Mouse (Mus musculus): Measurements from ENCODE around the gene Tnr. TPM values are rescaled to one million over a fixed set of nuclear protein-coding genes. Genes with fewer than 3 reads are reported as not detected.

The Tnr gene
- polyA plus RNA-seq, 1 experiment from 2014 or later = 0.08 TPM

GRCm38 (mm10) chr1:159566046-159566445 lies 42.5 kb downstream of the Tnr start:
- ATAC-seq = no peak
- ChIA-PET POLR2A (no interaction called here), CTCF (interaction anchor here (1.2 to 1.5 kb wide), 2 partner anchors 9 to 12 kb away, joined by 3 to 4 read pairs; no protein-coding TSS in a partner anchor)
- peak; percentile 51 for TF ChIP-seq CTCF (IDR thresholded peaks at IDR 0.05)
- peaks cover 7% of the 10 kb centered on the region for H3K27me3 ChIP-seq
- no peak for DNase-seq (ENCODE audit: low read depth, low spot score)
- in situ Hi-C loops (cut with MboI; ENCODE audit: low pct_unique_long_range_greater_than_20kb) = no loop called here

- H3K27me3 ChIP-seq = peaks cover 7% of the 10 kb centered on the region
- DNase-seq (ENCODE audit: low read depth, low spot score) (no peak), ATAC-seq (no peak)
- TF ChIP-seq CTCF (IDR thresholded peaks at IDR 0.05) = no peak
- ChIA-PET CTCF (no interaction called here), POLR2A (no interaction called here)
- in situ Hi-C loops (cut with MboI; ENCODE audit: low pct_unique_long_range_greater_than_20kb) = no loop called here
Measured at GRCm38 (mm10) chr1:159567171-159567570, 43.6 kb downstream of the Tnr start.

DNA sequence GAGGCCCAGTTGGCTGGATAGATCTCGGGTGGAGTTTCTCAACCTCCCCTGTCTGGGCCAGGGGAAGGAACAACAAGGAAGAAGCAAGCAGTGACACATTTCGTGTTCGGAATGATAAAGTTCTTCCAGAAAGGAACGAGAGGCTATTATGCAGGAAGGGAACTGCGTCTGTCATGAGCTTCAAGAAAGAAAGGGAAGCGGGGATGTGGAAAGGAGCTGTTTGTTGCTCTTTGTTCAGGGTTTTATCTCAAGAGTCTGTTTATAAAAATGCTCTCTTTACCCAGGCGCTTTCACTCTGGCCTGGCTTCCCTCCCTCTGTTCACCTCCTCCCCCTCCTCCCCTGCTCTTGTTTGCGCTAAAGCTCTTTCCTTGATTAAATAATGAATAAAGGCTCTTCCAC lies 46.7 kb downstream of the Tnr start:
- ATAC-seq (no peak), DNase-seq (ENCODE audit: low read depth, low spot score) (no peak)
- H3K27me3 ChIP-seq = peaks cover 3% of the 10 kb centered on the region
- POLR2A ChIA-PET = no interaction called here
- CTCF ChIA-PET = no interaction called here
- in situ Hi-C loops (cut with MboI; ENCODE audit: low pct_unique_long_range_greater_than_20kb) = no loop called here
- no peak for TF ChIP-seq CTCF (IDR thresholded peaks at IDR 0.05)

DNA sequence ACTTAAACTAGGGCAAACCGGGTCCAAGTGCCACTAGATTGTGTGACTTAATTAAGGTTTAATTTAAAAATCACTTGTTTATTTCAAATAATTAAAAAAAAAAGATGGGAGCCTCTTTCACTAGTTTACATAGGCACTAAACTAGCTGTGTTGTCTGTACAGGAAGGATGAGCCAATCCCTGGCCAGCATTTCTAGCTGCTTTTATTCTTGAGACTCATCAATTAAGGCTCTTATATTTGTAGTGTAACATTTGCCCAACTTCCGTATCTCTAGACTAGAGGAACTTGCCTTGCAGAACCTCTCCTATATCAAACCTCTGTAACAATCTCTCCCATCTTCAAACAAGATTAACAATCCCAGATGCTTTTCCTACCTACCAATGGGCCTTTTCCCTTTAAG lies 47.3 kb downstream of the Tnr start:
- ATAC-seq (no peak), DNase-seq (ENCODE audit: low read depth, low spot score) (no peak)
- peaks cover 3% of the 10 kb centered on the region for H3K27me3 ChIP-seq
- ChIA-PET POLR2A (no interaction called here), CTCF (no interaction called here)
- in situ Hi-C loops (cut with MboI; ENCODE audit: low pct_unique_long_range_greater_than_20kb) = no loop called here
- TF ChIP-seq CTCF (IDR thresholded peaks at IDR 0.05) = no peak

DNA sequence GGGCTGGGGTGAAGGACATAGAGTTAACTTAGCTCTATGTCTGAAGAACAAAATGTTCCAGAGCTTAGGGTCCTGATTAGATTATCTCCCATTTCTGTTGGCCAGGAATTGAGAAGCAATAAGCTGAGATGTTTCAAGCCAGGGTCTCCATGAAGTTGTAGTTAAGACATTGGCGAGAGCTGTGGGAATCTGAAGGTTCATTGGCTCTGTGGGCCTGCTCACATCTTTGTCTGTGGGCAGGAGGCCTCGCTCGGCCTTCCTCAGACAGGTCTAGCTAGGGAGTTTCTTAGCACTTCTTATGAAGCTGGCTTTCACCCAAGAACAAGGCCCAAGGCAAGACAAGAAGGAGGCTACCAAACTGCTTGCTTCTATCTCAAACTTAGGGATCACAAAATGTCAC lies 48.4 kb downstream of the Tnr start:
- DNase-seq (ENCODE audit: low read depth, low spot score) (no peak), ATAC-seq (no peak)
- in situ Hi-C loops (cut with MboI; ENCODE audit: low pct_unique_long_range_greater_than_20kb) = no loop called here
- no peaks in the 10 kb centered on the region for H3K27me3 ChIP-seq
- ChIA-PET CTCF (no interaction called here), POLR2A (no interaction called here)
- no peak for TF ChIP-seq CTCF (IDR thresholded peaks at IDR 0.05)

GRCm38 (mm10) chr1:159573116-159573515 lies 49.5 kb downstream of the Tnr start:
- no peaks in the 10 kb centered on the region for H3K27me3 ChIP-seq
- TF ChIP-seq CTCF (IDR thresholded peaks at IDR 0.05) = no peak
- ATAC-seq (no peak), DNase-seq (ENCODE audit: low read depth, low spot score) (no peak)
- ChIA-PET CTCF (no interaction called here), POLR2A (no interaction called here)
- in situ Hi-C loops (cut with MboI; ENCODE audit: low pct_unique_long_range_greater_than_20kb) = no loop called here

DNA sequence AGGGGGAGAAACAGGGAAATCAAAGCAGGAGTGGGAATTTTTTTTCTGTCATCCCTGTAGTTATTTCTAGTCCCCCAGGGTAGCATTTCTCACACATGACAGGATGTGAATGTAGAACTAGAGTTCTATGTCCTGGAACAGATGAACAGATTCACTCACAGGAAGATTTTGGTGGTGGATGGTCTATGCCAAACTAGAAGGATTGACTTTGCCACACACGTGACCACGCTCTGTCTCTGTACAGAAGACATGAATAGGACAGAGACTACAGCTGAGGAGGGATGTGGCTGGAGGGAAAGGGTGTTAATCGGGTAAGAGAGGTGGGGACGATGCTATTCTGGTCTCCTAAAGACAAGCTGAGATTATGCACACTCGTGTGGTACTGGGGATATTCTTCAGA lies 51.1 kb downstream of the Tnr start:
- no peak for TF ChIP-seq CTCF (IDR thresholded peaks at IDR 0.05)
- ChIA-PET CTCF (interaction anchor here (1.2 kb wide), 1 partner anchor 19 kb away, joined by 3 read pairs; no protein-coding TSS in a partner anchor), POLR2A (no interaction called here)
- no peaks in the 10 kb centered on the region for H3K27me3 ChIP-seq
- in situ Hi-C loops (cut with MboI; ENCODE audit: low pct_unique_long_range_greater_than_20kb) = no loop called here
- no peak for ATAC-seq
- no peak for DNase-seq (ENCODE audit: low read depth, low spot score)

- H3K27me3 ChIP-seq = no peaks in the 10 kb centered on the region
- in situ Hi-C loops (cut with MboI; ENCODE audit: low pct_unique_long_range_greater_than_20kb) = no loop called here
- ChIA-PET CTCF (no interaction called here), POLR2A (no interaction called here)
- no peak for ATAC-seq
- TF ChIP-seq CTCF (IDR thresholded peaks at IDR 0.05) = no peak
- DNase-seq (ENCODE audit: low read depth, low spot score) = no peak
Measured at GRCm38 (mm10) chr1:159576246-159576645, 52.7 kb downstream of the Tnr start.

DNA sequence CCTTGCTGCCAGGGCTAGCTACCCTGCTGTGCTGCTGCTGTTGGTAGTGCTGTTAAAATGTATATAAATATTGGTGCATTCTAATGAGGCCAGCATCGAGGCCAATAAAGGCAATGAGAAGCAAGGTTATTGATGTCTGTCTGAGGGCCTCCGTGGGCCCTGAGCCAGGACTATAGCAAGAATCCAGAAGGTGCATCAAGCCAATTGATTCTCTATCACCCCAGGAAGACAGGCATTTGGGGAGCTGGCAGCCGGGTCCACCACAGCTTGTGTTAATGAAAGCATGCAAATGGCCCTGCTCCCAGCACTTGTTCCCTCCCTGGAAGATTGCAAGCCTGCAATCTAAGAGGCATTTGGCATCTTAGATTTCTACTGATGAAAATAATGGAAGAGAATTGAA lies 54.8 kb downstream of the Tnr start:
- DNase-seq (ENCODE audit: low read depth, low spot score) (no peak), ATAC-seq (no peak)
- in situ Hi-C loops (cut with MboI; ENCODE audit: low pct_unique_long_range_greater_than_20kb) = no loop called here
- H3K27me3 ChIP-seq = peaks cover 10% of the 10 kb centered on the region
- CTCF ChIA-PET = interaction anchor here (1.0 kb wide), 1 partner anchor 12 kb away, joined by 3 read pairs; no protein-coding TSS in a partner anchor
- TF ChIP-seq CTCF (IDR thresholded peaks at IDR 0.05) = no peak
- POLR2A ChIA-PET = no interaction called here

DNA sequence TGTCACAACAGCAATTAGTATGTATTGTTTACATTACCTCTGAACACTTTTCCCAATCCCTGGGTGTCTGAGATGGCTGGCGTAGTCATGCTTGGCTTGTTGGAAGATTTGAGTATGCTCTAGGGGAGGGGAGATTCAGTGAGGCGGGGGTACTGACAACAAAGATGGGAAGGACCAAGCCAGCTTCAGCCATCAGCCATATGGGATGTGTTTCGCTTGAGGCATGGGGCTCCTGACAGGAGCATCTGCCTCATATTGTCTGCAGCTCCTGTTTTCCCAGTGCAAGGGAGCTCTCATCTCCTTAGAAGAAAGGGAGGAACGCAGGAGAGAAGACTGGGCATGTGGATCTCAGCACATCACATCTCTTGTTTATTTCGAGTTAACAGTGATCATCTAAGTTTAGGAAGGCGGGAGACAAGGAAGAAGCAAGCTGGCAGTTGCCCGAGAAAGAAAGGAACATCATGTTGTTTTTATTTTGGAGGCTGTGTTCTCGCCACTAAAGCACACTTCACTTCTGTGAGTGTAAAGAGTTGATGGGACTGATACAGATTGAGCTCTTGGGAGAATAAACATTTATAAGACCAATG lies 56.9 kb downstream of the Tnr start:
- POLR2A ChIA-PET = no interaction called here
- no peak for TF ChIP-seq CTCF (IDR thresholded peaks at IDR 0.05)
- DNase-seq (ENCODE audit: low read depth, low spot score) (no peak), ATAC-seq (no peak)
- CTCF ChIA-PET = no interaction called here
- peaks cover 15% of the 10 kb centered on the region for H3K27me3 ChIP-seq
- in situ Hi-C loops (cut with MboI; ENCODE audit: low pct_unique_long_range_greater_than_20kb) = no loop called here

DNA sequence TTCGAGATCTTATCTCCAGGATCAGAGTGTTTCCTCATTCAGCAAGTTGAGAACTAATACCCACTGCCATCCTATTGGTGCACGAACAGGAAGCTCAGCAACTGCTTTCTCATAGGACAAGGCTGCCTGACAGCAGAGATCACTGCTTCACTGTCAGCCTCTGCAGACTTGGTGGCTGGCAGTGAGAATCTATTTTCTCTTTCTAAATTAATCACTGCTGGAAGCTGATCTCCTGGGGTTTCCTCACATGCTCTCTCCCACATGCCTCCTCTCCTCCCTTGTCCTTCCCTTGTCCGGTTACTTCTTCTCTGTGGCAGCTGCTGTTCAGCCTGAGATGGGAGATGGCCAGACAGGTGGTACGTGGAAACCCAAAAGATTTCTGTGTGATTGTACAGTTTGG lies 60.3 kb downstream of the Tnr start:
- no peak for TF ChIP-seq CTCF (IDR thresholded peaks at IDR 0.05)
- DNase-seq (ENCODE audit: low read depth, low spot score) (no peak), ATAC-seq (no peak)
- in situ Hi-C loops (cut with MboI; ENCODE audit: low pct_unique_long_range_greater_than_20kb) = no loop called here
- ChIA-PET POLR2A (no interaction called here), CTCF (interaction anchor here (1.1 kb wide), 1 partner anchor 592 kb away, joined by 3 read pairs; no protein-coding TSS in a partner anchor)
- peaks cover 18% of the 10 kb centered on the region for H3K27me3 ChIP-seq

DNA sequence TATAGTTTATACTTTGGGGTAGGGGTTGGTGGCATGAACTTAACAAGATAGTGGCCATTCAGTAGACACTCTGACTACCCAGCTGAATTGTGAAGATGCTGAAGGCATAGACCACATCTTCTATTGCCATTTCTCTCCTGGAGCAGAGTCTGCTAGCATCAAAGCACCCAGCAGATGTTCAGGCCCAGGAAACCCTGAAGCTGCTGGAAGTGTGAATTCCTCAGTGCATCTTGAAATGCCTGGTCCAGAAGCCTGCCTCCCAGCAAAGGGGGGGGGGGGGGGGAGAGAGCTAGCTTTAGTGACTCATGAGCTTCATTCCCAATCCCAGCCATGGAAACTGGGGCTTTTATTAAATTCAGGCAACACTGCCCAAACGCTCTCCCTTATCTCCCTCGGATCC lies 65.2 kb downstream of the Tnr start:
- CTCF ChIA-PET = interaction anchor here (0.8 kb wide), 1 partner anchor 147 kb away, joined by 3 read pairs; no protein-coding TSS in a partner anchor
- POLR2A ChIA-PET = no interaction called here
- in situ Hi-C loops (cut with MboI; ENCODE audit: low pct_unique_long_range_greater_than_20kb) = no loop called here
- H3K27me3 ChIP-seq = peaks cover 8% of the 10 kb centered on the region
- no peak for ATAC-seq
- TF ChIP-seq CTCF (IDR thresholded peaks at IDR 0.05) = no peak
- no peak for DNase-seq (ENCODE audit: low read depth, low spot score)
